Mouse (Mus musculus) forebrain, embryonic 15.5 days (tissue): Measurements from ENCODE around the gene 1700037H04Rik. TPM values are rescaled to one million over a fixed set of nuclear protein-coding genes. Genes with fewer than 3 reads are reported as not detected.

ENCODE experiments used
- ATAC-seq: fragments of 200-750 bp; cut with Nextera tagmentation; replicated peaks from 2 replicates; pipeline ENCODE4 v1.8.0; 2017; ENCODE audit warnings: mild to moderate bottlenecking, moderate TSS enrichment, moderate library complexity
- H3K27ac ChIP-seq: fragments of 300-500 bp; sonication (generic); replicated peaks from 2 replicates; pipeline ENCODE4 v1.5.1; 2015; ENCODE audit warnings: mild to moderate bottlenecking, inconsistent platforms
- H3K27me3 ChIP-seq: fragments of 300-500 bp; sonication (generic); 2 replicates; pipeline ENCODE4 v1.6.1; 2015; ENCODE audit warnings: inconsistent platforms
- H3K36me3 ChIP-seq: fragments of 300-500 bp; sonication (generic); 2 replicates; pipeline ENCODE4 v1.6.1; 2015; ENCODE audit warnings: mild to moderate bottlenecking, inconsistent platforms
- H3K4me1 ChIP-seq: fragments of 300-500 bp; sonication (generic); 2 replicates; pipeline ENCODE4 v1.6.1; 2015; ENCODE audit warnings: inconsistent platforms
- H3K4me2 ChIP-seq: fragments of 300-500 bp; sonication (generic); replicated peaks from 2 replicates; pipeline ENCODE4 v1.6.1; 2015; ENCODE audit warnings: mild to moderate bottlenecking, inconsistent platforms
- H3K4me3 ChIP-seq: fragments of 300-500 bp; sonication (generic); 2 replicates; pipeline ENCODE4 v1.5.1; 2015; ENCODE audit warnings: mild to moderate bottlenecking, inconsistent platforms
- H3K9ac ChIP-seq: fragments of 300-500 bp; sonication (generic); replicated peaks from 2 replicates; pipeline ENCODE4 v1.6.1; 2015; ENCODE audit warnings: mild to moderate bottlenecking, inconsistent platforms
- H3K9me3 ChIP-seq: fragments of 300-500 bp; sonication (generic); 2 replicates; pipeline ENCODE4 v1.6.1; 2016; ENCODE audit warnings: inconsistent platforms
- WGBS: fragments of 180-500 bp; shearing (Covaris S2); methylation state at CpG from one replicate; pipeline ENCODE4 v1.1.7; 2015; ENCODE audit warnings: mixed read lengths; 5-methylcytosine and 5-hydroxymethylcytosine counted together
- polyA plus RNA-seq: library from polyadenylated mRNA; unstranded; fragments of >200 nt; fragmentation: Nextera tagmentation; extraction: Ambion mirVana; gene quantifications from 2 replicates; pipeline ENCODE4 v1.2.1, GENCODE M21; 2015

Gene 1700037H04Rik
- polyA plus RNA-seq, 1 experiment from 2014 or later: 88.7 TPM

GRCm38 (mm10) chr2:131141336-131141986 is 18.4 kb downstream of the 1700037H04Rik start:
- no peak overlapping the region for H3K9ac ChIP-seq
- H3K4me3 ChIP-seq: no peak overlapping the region
- no peak overlapping the region for H3K27ac ChIP-seq
- H3K4me1 ChIP-seq: no peaks in the 10 kb centered on the region
- no peaks in the 10 kb centered on the region for H3K9me3 ChIP-seq
- 90% methylated on average over 8 of the region's 8 CpGs for WGBS
- ATAC-seq: no peak
- peaks cover 20% of the 10 kb centered on the region for H3K36me3 ChIP-seq
- H3K4me2 ChIP-seq: no peak overlapping the region
- no peaks in the 10 kb centered on the region for H3K27me3 ChIP-seq

DNA sequence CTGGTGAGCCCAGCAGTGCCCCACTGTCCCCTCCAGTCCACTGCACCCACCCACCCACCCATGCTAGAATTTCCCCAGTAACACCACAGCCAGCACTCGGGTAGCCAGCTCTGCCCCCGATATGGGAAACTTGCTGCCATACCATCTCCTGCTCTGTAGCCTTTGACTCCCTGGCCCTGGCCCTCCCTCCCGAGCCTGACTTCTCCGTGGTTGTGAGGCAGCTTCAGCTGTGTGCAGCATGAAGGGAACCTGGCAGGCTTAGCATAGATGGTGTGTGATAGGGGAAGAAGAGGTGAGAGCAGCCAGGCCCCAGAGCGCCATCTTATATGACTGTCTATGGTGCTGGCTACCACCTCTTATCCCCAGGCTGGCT is 19.4 kb downstream of the 1700037H04Rik start:
- Histone ChIP-seq H3K4me1 (no peaks in the 10 kb centered on the region), H3K4me2 (no peak overlapping the region), H3K36me3 (peaks cover 16% of the 10 kb centered on the region), H3K4me3 (no peak overlapping the region), H3K9ac (no peak overlapping the region), H3K27ac (no peak overlapping the region), H3K27me3 (no peaks in the 10 kb centered on the region), H3K9me3 (no peaks in the 10 kb centered on the region)
- ATAC-seq: no peak
- WGBS: 74% methylated on average over 5 of the region's 5 CpGs

GRCm38 (mm10) chr2:131139886-131140532 is 19.9 kb downstream of the 1700037H04Rik start:
- ATAC-seq: no peak
- no peak overlapping the region for H3K4me3 ChIP-seq
- H3K9me3 ChIP-seq: no peaks in the 10 kb centered on the region
- H3K4me2 ChIP-seq: no peak overlapping the region
- H3K4me1 ChIP-seq: no peaks in the 10 kb centered on the region
- 65% methylated on average over 5 of the region's 5 CpGs for WGBS
- H3K9ac ChIP-seq: no peak overlapping the region
- no peaks in the 10 kb centered on the region for H3K27me3 ChIP-seq
- H3K27ac ChIP-seq: no peak overlapping the region
- H3K36me3 ChIP-seq: peaks cover 14% of the 10 kb centered on the region

GRCm38 (mm10) chr2:131139287-131139686 is 20.6 kb downstream of the 1700037H04Rik start:
- H3K4me2 ChIP-seq: no peak overlapping the region
- H3K4me1 ChIP-seq: no peaks in the 10 kb centered on the region
- H3K9me3 ChIP-seq: no peaks in the 10 kb centered on the region
- no peaks in the 10 kb centered on the region for H3K27me3 ChIP-seq
- no peak for ATAC-seq
- 89% methylated on average over 5 of the region's 5 CpGs for WGBS
- H3K4me3 ChIP-seq: no peak overlapping the region
- no peak overlapping the region for H3K9ac ChIP-seq
- peaks cover 7% of the 10 kb centered on the region; the same call in 1 of the 2 replicates for H3K36me3 ChIP-seq
- H3K27ac ChIP-seq: no peak overlapping the region

- Histone ChIP-seq H3K9me3 (no peaks in the 10 kb centered on the region), H3K4me2 (no peak overlapping the region), H3K27me3 (no peaks in the 10 kb centered on the region), H3K4me1 (no peaks in the 10 kb centered on the region), H3K27ac (no peak overlapping the region), H3K4me3 (no peak overlapping the region), H3K36me3 (peaks cover 5% of the 10 kb centered on the region; the same call in 1 of the 2 replicates), H3K9ac (no peak overlapping the region)
- 91% methylated on average over 7 of the region's 7 CpGs for WGBS
- no peak for ATAC-seq
Measured at GRCm38 (mm10) chr2:131138760-131139159, 21.1 kb downstream of the 1700037H04Rik start.

- Histone ChIP-seq H3K4me3 (no peak overlapping the region), H3K9me3 (no peaks in the 10 kb centered on the region), H3K27me3 (no peaks in the 10 kb centered on the region), H3K4me1 (no peaks in the 10 kb centered on the region), H3K9ac (no peak overlapping the region), H3K36me3 (peaks cover 1% of the 10 kb centered on the region; the same call in 1 of the 2 replicates), H3K4me2 (no peak overlapping the region), H3K27ac (no peak overlapping the region)
- 86% methylated on average over 4 of the region's 4 CpGs for WGBS
- no peak for ATAC-seq
Measured at GRCm38 (mm10) chr2:131138296-131138695, 21.6 kb downstream of the 1700037H04Rik start.

DNA sequence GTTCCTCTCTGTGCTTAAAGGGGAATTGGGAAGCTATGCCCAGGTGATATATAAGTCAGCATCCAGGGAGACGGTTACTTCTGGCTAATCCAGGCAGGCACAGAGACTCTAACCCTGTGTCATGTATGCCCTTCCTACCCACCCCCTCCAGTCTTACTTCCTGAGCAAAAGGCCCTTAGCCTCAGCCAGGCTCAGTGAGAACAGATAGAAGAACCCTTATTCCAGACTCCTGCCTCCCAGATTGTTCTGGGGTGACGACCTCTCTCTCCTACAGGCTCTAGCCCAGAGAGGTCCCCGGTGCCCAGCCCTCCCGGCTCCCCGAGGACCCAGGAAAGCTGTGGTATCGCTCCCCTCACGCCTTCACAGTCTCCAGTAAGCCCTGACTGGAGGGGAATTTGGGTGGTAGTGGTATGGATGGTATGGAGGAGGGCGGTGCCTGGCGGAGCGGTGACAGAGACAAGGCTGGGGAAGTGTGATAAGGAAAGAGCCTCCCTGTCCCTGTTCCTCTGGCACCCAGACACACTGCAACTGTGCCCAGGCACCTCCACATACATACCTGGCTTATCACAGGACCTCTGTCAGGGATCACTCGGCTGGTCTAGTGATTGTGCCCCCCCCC is 24.3 kb downstream of the 1700037H04Rik start:
- no peaks in the 10 kb centered on the region for H3K36me3 ChIP-seq
- no peaks in the 10 kb centered on the region for H3K4me1 ChIP-seq
- H3K9ac ChIP-seq: no peak overlapping the region
- H3K9me3 ChIP-seq: no peaks in the 10 kb centered on the region
- no peaks in the 10 kb centered on the region for H3K27me3 ChIP-seq
- ATAC-seq: no peak
- WGBS: 83% methylated on average over 11 of the region's 11 CpGs
- H3K4me2 ChIP-seq: no peak overlapping the region
- H3K27ac ChIP-seq: no peak overlapping the region
- H3K4me3 ChIP-seq: no peak overlapping the region

DNA sequence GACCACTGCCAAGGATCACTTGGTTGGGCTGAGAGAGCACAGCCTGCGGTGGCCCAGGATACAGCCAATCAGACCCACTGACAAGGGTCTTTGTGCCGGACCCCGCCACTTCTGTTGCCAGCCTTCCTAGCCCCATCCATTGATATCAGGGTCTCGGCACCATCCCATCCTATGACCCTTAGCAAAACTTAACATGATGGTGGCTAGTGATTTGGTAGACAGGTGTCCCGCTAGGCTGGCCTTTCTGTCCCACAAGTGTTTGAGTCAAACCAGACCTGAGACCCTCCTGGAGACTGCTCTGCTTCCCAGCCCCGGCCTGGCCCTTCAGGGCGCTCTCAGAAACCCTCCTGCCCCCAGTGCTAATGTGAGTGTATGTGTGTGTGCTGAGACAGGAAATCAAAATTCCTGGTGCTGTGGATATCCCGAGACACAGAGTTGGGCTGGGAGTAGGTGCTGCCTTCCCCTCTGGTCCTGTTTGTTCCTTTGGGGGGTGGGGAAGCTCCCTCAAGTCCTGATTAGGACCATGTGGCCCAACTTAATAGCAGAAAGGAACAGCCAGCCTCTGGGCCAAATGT is 25.0 kb downstream of the 1700037H04Rik start:
- no peaks in the 10 kb centered on the region for H3K36me3 ChIP-seq
- no peak for ATAC-seq
- H3K27ac ChIP-seq: no peak overlapping the region
- no peaks in the 10 kb centered on the region for H3K9me3 ChIP-seq
- H3K4me2 ChIP-seq: no peak overlapping the region
- no peak overlapping the region for H3K4me3 ChIP-seq
- H3K27me3 ChIP-seq: no peaks in the 10 kb centered on the region
- H3K4me1 ChIP-seq: no peaks in the 10 kb centered on the region
- WGBS: 88% methylated on average over 8 of the region's 8 CpGs
- H3K9ac ChIP-seq: no peak overlapping the region

GRCm38 (mm10) chr2:131134381-131134780 is 25.5 kb downstream of the 1700037H04Rik start:
- ATAC-seq: 0 out of 2 replicates have a peak, but pooled peaks have one; percentile 16
- Histone ChIP-seq H3K27me3 (no peaks in the 10 kb centered on the region), H3K36me3 (no peaks in the 10 kb centered on the region), H3K4me3 (no peak overlapping the region), H3K4me2 (no peak overlapping the region), H3K4me1 (no peaks in the 10 kb centered on the region), H3K9ac (no peak overlapping the region), H3K9me3 (no peaks in the 10 kb centered on the region), H3K27ac (no peak overlapping the region)
- 67% methylated on average over 1 of the region's 1 CpGs for WGBS

GRCm38 (mm10) chr2:131132930-131133547 is 26.8 kb downstream of the 1700037H04Rik start, which contains the start of gene Gm11037:
Gene Gm11037, plus strand, starts transcription at chr2:131133497.
- H3K36me3 ChIP-seq: no peaks in the 10 kb centered on the region
- H3K4me1 ChIP-seq: no peaks in the 10 kb centered on the region
- H3K4me2 ChIP-seq: no peak within 1 kb of the TSS
- WGBS: 88% methylated on average over 9 of the region's 9 CpGs
- no peak within 1 kb of the TSS for H3K27ac ChIP-seq
- no peaks in the 10 kb centered on the region for H3K9me3 ChIP-seq
- no peaks in the 10 kb centered on the region for H3K27me3 ChIP-seq
- no peak for ATAC-seq
- no peak within 1 kb of the TSS for H3K9ac ChIP-seq
- no peak within 1 kb of the TSS for H3K4me3 ChIP-seq

DNA sequence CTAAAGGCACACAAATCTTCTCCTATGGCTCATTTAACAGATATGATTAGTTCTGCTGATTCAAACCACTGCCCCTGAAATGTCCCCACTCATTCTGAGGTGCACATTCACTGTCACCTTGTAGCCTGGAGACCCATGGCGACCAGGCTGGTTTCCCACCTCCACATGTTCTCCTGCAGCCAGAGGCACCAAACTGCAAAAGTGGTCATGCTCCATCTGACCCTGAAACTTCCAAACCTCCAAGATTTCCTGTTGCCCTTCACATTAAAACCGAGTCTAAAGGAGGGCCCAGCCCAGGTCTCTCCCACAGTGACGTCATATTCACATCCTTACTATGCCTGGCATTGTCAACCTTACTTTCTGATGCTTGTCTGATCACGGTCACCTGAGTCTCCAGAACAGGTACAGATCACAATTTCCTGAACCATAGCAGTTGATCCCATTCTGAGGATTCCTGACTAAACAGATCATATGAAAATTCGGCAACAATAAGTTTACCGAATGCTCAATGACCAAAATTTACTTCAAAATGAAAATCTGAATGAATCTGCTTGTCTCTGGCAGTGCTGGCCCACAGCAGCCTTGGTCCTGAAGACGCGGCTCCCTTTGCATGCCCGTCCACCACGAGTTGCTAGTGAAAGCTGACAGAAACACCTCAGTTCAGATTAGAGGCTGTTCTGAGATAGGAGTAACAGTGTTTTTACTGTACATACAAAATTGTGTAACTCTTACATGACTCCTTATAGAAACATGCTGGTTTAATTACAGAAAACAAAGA is 27.6 kb downstream of the 1700037H04Rik start:
- Histone ChIP-seq H3K4me3 (no peak overlapping the region), H3K4me2 (no peak overlapping the region), H3K4me1 (peaks cover 3% of the 10 kb centered on the region), H3K9me3 (no peaks in the 10 kb centered on the region), H3K9ac (no peak overlapping the region), H3K27ac (no peak overlapping the region), H3K27me3 (no peaks in the 10 kb centered on the region), H3K36me3 (no peaks in the 10 kb centered on the region)
- ATAC-seq: no peak
- WGBS: 84% methylated on average over 10 of the region's 10 CpGs
